Mouse (Mus musculus) liver, embryonic 16.5 days (tissue): ENCODE data around the gene Rasgrp1. TPM values are rescaled to one million over a fixed set of nuclear protein-coding genes. Genes with fewer than 3 reads are reported as not detected.

ENCODE experiments used
- ATAC-seq: fragments of 200-750 bp; cut with Nextera tagmentation; 2 replicates; pipeline ENCODE4 v1.8.0; 2017; ENCODE audit warnings: low read depth, mild to moderate bottlenecking, moderate number of reproducible peaks, moderate library complexity
- H3K27ac ChIP-seq: fragments of 300-500 bp; sonication (generic); 2 replicates; pipeline ENCODE4 v1.5.1; 2014; ENCODE audit warnings: mild to moderate bottlenecking, low read length
- H3K27me3 ChIP-seq: fragments of 300-500 bp; sonication (generic); 2 replicates; pipeline ENCODE4 v1.6.1; 2014; ENCODE audit warnings: low read depth, low read length, mixed read lengths; ENCODE audit not compliant: control insufficient read depth, insufficient read depth
- H3K36me3 ChIP-seq: fragments of 300-500 bp; sonication (generic); 2 replicates; pipeline ENCODE4 v1.6.1; 2014; ENCODE audit warnings: mild to moderate bottlenecking; ENCODE audit not compliant: control insufficient read depth, insufficient read depth
- H3K4me1 ChIP-seq: fragments of 300-500 bp; sonication (generic); 2 replicates; pipeline ENCODE4 v1.6.1; 2014; ENCODE audit warnings: low read depth, low read length, mixed read lengths; ENCODE audit not compliant: control insufficient read depth
- H3K4me2 ChIP-seq: fragments of 300-500 bp; sonication (generic); 2 replicates; pipeline ENCODE4 v1.6.1; 2014; ENCODE audit warnings: low read depth, low read length, mixed read lengths
- H3K4me3 ChIP-seq: fragments of 300-500 bp; sonication (generic); 2 replicates; pipeline ENCODE4 v1.5.1; 2014; ENCODE audit warnings: low read depth, mild to moderate bottlenecking, low read length
- H3K9ac ChIP-seq: fragments of 300-500 bp; sonication (generic); 2 replicates; pipeline ENCODE4 v1.6.1; 2014; ENCODE audit warnings: low read depth, low read length
- H3K9me3 ChIP-seq: fragments of 300-500 bp; sonication (generic); replicated peaks from 2 replicates; pipeline ENCODE4 v1.6.1; 2016; ENCODE audit warnings: low read length; ENCODE audit not compliant: control insufficient read depth
- WGBS: fragments of 180-500 bp; shearing (Covaris S2); extraction: QIAGEN DNeasy Blood & Tissue Kit; methylation state at CpG from one replicate; pipeline ENCODE4 v1.1.7; 2014; ENCODE audit not compliant: insufficient replicate concordance; 5-methylcytosine and 5-hydroxymethylcytosine counted together
- polyA plus RNA-seq: library from polyadenylated mRNA; unstranded; fragments of >200 nt; fragmentation: Nextera tagmentation; extraction: Ambion mirVana; gene quantifications from 2 replicates; pipeline ENCODE4 v1.2.1, GENCODE M21; 2015

The Rasgrp1 gene
- 0.70 and 1.0 TPM in 2 replicates for polyA plus RNA-seq

DNA sequence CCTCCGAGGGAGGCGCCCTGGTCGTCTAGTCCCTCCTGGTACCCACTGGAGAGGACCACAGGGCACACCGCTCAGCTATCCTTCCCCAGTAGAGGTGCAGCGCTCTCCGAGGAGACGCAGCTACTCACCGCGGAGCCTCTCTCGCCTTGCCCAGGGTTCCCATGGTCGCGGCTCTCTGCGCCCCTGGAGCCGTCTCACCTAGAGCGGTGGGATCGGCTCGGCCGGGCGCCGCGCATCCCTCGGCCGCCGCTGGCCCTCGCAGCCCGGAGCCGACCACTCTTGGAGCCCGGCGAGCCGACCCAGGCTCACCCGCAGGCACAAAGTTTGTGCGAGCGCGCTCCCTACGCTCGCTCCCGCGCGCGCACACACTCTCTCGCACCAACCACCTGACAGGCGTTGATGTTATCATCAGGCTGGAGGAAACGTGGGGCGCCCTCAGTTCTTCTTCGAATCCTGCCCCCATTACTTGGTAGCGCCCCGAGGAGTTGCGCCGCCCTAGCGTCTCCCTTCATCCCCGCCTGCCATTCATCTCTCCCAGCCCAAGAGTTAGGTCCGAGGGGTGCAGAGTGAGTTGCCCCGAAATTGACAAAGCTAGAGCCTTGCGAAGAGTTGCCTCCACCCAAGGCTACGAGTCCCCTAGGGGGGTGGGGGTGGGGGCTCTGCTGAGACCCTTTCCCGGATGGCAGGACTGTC is at the start of gene Rasgrp1:
Gene Rasgrp1 (minus strand): TSS at position 455 of the 693 bp plus-strand sequence.
- no peak within 1 kb of the TSS for H3K9ac ChIP-seq
- WGBS: 2% methylated on average over 56 of the region's 56 CpGs

DNA sequence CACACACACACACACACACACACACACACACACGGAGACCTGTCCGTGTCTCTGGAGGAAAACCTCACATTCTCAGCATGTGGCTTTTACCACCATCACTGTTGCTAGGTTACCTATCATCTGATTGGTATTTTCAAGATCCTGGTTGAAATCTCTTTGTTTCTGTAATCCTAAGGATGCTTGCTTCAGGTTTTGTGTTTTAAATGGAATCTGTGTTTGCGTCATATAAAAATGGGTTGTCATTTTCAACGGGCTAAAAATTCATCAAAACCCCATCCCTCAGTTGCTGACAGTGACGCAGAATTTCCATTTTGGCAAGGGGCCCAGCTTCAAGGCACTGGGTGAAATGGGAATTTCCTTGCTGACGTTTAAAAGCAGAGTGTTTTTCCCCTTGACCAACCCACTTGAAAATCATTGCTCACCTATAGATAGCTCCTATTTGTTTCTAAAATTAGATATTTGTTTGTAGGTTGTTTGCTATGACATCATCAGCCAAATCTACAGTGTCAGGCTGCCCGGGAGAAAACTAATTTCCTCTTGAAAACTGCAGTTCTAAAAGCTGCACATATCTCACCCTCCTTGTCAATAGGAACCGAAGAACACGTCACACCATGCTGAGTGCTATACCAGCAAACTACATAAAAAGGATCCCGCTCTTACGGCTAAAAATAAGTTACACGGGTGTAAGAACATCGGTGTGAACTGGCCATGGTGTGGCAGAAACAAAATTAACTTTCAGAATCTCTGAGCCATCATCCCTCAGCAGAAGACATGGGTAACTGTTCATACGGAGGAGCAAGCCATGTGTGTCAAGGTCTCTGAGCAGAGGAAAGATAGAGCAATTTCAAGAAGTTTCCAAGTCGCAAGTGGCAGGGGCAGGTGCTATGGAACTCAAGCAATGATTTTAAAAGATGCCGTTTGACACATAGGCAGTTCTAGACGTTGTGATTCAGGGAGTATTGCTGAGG is 47.4 kb upstream of the Rasgrp1 start:
- Histone ChIP-seq H3K27me3 (no peaks in the 10 kb centered on the region), H3K4me1 (no peaks in the 10 kb centered on the region), H3K36me3 (no peaks in the 10 kb centered on the region), H3K9me3 (no peaks in the 10 kb centered on the region), H3K4me2 (no peak overlapping the region), H3K27ac (no peak overlapping the region), H3K4me3 (no peak overlapping the region), H3K9ac (no peak overlapping the region)
- 64% methylated on average over 17 of the region's 17 CpGs for WGBS
- no peak for ATAC-seq

More for the DNA sequence above, at the start of gene Rasgrp1:
- H3K27ac ChIP-seq: no peak within 1 kb of the TSS
- peak within 1 kb of the TSS; percentile 53 for H3K4me2 ChIP-seq
- no peaks in the 10 kb centered on the region; the same call in 1 of the 2 replicates for H3K4me1 ChIP-seq
- no peaks in the 10 kb centered on the region for H3K9me3 ChIP-seq
- H3K4me3 ChIP-seq: peak within 1 kb of the TSS; percentile 44
- H3K36me3 ChIP-seq: no peaks in the 10 kb centered on the region
- peak; percentile 19; the same call in 1 of the 2 replicates for ATAC-seq
- peaks cover 19% of the 10 kb centered on the region for H3K27me3 ChIP-seq

DNA sequence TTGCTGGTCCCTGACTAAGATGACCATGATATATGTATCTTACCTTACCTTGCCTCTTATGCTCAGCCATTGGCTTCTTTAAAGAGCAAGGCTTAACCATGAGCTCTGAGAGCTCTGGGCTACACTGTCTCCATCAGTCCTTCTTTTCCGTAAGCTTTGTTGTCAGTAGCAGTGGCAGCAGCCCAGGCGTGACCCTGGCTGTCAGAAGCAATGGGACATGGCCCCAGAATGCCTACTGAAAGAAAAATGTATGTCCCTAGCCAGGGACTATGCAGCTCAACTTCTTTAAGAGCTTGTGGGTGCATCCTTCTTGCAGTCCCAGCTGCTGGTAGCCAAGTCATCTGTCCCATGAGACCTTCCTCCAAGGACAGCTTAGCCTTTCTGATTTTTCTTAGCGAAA is 46.7 kb upstream of the Rasgrp1 start:
- Histone ChIP-seq H3K36me3 (no peaks in the 10 kb centered on the region), H3K4me3 (no peak overlapping the region), H3K27me3 (no peaks in the 10 kb centered on the region), H3K9me3 (no peaks in the 10 kb centered on the region), H3K4me2 (no peak overlapping the region), H3K27ac (no peak overlapping the region), H3K4me1 (no peaks in the 10 kb centered on the region), H3K9ac (no peak overlapping the region)
- ATAC-seq: no peak
- 68% methylated on average over 3 of the region's 3 CpGs for WGBS

DNA sequence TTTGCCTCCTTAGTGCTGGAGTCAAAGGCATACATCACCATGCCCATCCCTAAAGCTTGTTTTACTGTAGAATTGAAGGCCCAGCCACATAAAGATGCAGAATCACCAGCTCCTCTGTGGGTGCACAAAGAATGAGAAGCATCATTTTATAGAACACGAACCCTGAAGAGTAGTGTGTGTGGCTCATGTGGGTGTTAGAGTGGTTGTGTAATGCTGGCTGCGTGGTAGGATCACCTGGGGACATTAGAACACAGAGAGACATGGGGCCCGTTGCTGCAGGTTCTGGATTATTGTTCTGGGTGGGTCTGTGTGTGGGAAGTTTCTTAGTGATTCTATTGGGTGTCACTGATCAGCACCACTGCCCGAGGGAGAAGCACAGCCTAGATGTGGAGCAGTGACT is 45.3 kb upstream of the Rasgrp1 start:
- 52% methylated on average over 4 of the region's 4 CpGs for WGBS
- Histone ChIP-seq H3K27ac (no peak overlapping the region), H3K4me1 (no peaks in the 10 kb centered on the region), H3K36me3 (no peaks in the 10 kb centered on the region), H3K27me3 (no peaks in the 10 kb centered on the region), H3K4me2 (no peak overlapping the region), H3K9ac (no peak overlapping the region), H3K9me3 (no peaks in the 10 kb centered on the region), H3K4me3 (no peak overlapping the region)
- no peak for ATAC-seq

DNA sequence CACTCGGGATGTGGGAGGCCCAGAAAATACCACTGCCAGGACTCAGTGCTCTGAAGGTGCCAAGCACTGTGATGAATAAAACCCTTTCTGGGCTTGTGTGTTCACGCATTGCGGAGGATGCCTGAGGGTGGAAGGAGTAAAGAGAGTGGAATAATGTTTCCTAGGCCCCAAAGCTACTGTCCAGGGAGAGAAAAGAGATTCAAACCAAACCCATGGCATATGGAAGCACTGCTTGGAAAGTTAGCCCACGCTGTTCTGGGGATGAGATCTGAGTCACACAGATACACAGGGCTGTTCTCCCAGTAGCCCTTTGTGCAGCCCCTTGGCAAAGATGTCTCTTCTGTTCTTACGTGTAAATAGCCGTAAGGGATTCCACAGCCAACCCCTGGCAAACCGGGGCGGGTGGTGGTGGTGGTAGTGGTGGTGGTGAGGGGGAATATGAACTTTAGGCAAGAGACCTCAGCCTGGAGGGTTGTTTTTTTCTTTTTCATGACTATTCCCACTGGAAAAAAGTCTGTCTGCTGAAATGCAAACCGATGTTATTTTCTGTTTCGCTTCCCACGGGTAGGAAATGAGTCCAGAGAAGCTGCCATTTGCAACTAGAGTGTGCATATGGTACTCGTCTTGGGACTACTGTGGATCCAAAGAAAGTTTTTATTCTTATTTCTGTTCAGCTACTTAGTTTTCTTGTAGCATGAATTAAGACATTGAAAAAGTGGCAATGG is 44.3 kb upstream of the Rasgrp1 start:
- no peak for ATAC-seq
- Histone ChIP-seq H3K27me3 (no peaks in the 10 kb centered on the region), H3K27ac (no peak overlapping the region), H3K4me1 (no peaks in the 10 kb centered on the region), H3K9ac (no peak overlapping the region), H3K4me2 (no peak overlapping the region), H3K4me3 (no peak overlapping the region), H3K36me3 (no peaks in the 10 kb centered on the region), H3K9me3 (no peaks in the 10 kb centered on the region)
- WGBS: 62% methylated on average over 12 of the region's 12 CpGs

DNA sequence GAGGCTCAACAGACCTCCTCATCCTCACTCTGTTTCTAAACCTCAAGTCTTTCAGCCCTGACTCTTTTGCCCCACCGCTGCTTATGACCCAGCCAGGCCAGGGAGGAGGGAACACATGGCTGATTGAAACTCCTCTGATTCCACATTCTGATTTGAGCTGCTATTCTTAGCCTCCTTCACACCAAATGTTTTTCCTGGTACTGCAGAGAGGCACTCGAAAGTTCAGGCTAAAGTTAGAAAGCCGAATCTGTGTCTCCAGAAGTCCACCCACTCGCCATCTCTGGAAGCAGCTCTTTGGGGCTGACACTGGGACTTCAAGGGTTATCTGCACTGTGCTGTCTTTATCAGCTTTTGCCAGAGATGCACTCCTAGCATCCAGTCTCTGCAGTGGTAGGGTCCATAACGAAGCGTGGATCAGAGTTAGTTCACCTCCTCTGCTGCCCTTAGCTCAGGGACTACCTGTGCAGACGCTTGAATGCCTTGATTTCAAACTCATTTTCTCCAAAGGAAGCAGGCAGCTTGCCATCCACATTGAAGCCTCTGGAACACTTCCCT is 43.3 kb upstream of the Rasgrp1 start:
- no peak for ATAC-seq
- H3K9me3 ChIP-seq: no peaks in the 10 kb centered on the region

DNA sequence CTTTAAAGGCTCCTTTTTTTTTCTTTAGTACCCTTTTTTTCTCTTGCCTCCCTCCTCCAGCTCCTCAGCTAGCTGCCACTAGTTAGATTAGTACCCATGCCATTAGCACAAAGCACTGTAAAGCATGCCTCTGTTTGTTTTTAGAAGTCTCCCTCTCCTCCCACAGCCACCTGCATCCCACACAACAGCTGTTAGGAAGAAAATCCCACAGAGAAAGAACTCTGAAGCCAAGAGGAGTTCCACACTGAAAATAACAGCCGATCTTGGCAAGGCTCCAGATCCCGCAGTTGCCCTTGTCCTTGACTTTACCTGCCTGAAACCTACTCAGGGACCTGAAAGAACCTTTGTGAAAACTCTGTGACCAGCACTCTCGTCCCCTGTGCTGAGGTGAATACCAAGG is 38.5 kb upstream of the Rasgrp1 start:
- H3K4me1 ChIP-seq: no peaks in the 10 kb centered on the region
- WGBS: 51% methylated on average over 3 of the region's 3 CpGs
- H3K4me3 ChIP-seq: no peak overlapping the region
- H3K36me3 ChIP-seq: no peaks in the 10 kb centered on the region
- no peaks in the 10 kb centered on the region for H3K9me3 ChIP-seq
- ATAC-seq: no peak
- H3K4me2 ChIP-seq: no peak overlapping the region
- H3K9ac ChIP-seq: no peak overlapping the region
- no peak overlapping the region for H3K27ac ChIP-seq
- H3K27me3 ChIP-seq: no peaks in the 10 kb centered on the region

More for the DNA sequence above, 43.3 kb upstream of the Rasgrp1 start:
- Histone ChIP-seq H3K36me3 (no peaks in the 10 kb centered on the region), H3K9ac (no peak overlapping the region), H3K27me3 (no peaks in the 10 kb centered on the region), H3K27ac (no peak overlapping the region), H3K4me3 (no peak overlapping the region), H3K4me1 (no peaks in the 10 kb centered on the region), H3K4me2 (no peak overlapping the region)
- WGBS: 44% methylated on average over 7 of the region's 7 CpGs

DNA sequence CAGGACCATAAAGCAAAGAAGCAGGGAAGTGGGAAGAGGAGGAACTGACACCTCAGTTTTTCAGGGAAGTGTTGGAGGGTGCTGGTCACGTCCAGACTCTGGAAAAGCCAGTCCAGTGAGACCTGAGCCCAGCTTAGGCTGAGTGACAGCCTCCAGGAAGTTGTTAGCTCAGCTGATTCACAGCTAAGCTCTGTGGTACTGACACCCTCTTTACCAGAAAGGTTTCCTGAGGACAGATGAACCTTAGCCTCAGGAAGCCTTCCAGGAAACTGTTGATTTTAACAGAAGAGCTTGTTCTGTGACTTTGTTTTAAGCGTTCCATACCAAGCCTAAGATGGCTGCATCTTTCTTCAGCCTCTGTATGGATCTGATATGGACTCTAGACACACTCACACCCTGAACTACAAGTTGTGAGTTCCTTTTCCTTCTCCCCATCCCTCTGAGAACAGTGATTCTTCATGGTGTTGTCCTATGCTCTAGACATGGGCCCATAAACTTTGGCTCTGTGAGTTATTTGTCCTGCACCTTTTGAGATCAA is 31.6 kb upstream of the Rasgrp1 start:
- ATAC-seq: no peak
- H3K36me3 ChIP-seq: no peaks in the 10 kb centered on the region
- no peak overlapping the region for H3K4me2 ChIP-seq
- H3K4me1 ChIP-seq: no peaks in the 10 kb centered on the region
- H3K27me3 ChIP-seq: no peaks in the 10 kb centered on the region
- no peak overlapping the region for H3K4me3 ChIP-seq
- H3K27ac ChIP-seq: no peak overlapping the region
- no peak overlapping the region for H3K9ac ChIP-seq
- H3K9me3 ChIP-seq: no peaks in the 10 kb centered on the region
- 21% methylated on average over 2 of the region's 2 CpGs for WGBS
